Mouse (Mus musculus) forebrain, embryonic 12.5 days (tissue): ENCODE results near the gene Mapkbp1. TPM values are rescaled to one million over a fixed set of nuclear protein-coding genes. Genes with fewer than 3 reads are reported as not detected.

Source experiments
- ATAC-seq: fragments of 200-750 bp; cut with Nextera tagmentation; 2 replicates; pipeline ENCODE4 v1.8.0; 2017; ENCODE audit warnings: moderate TSS enrichment; ENCODE audit not compliant: low FRiP score
- H3K27ac ChIP-seq: fragments of 300-500 bp; sonication (generic); 2 replicates; pipeline ENCODE4 v1.5.1; 2016; ENCODE audit warnings: mild to moderate bottlenecking
- H3K27me3 ChIP-seq: fragments of 300-500 bp; sonication (generic); 2 replicates; pipeline ENCODE4 v1.6.1; 2016; ENCODE audit warnings: mild to moderate bottlenecking
- H3K36me3 ChIP-seq: fragments of 300-500 bp; sonication (generic); replicated peaks from 2 replicates; pipeline ENCODE4 v1.6.1; 2016; ENCODE audit warnings: mild to moderate bottlenecking
- H3K4me1 ChIP-seq: fragments of 300-500 bp; sonication (generic); 2 replicates; pipeline ENCODE4 v1.6.1; 2016
- H3K4me2 ChIP-seq: fragments of 300-500 bp; sonication (generic); 2 replicates; pipeline ENCODE4 v1.6.1; 2016; ENCODE audit warnings: mild to moderate bottlenecking, moderate library complexity
- H3K4me3 ChIP-seq: fragments of 300-500 bp; sonication (generic); replicated peaks from 2 replicates; pipeline ENCODE4 v1.5.1; 2016; ENCODE audit warnings: mild to moderate bottlenecking
- H3K9ac ChIP-seq: fragments of 300-500 bp; sonication (generic); 2 replicates; pipeline ENCODE4 v1.6.1; 2016; ENCODE audit warnings: mild to moderate bottlenecking
- H3K9me3 ChIP-seq: fragments of 300-500 bp; sonication (generic); 2 replicates; pipeline ENCODE4 v1.6.1; 2016
- WGBS: fragments of 180-500 bp; shearing (Covaris S2); methylation state at CpG from one replicate; pipeline ENCODE4 v1.1.7; 2016; 5-methylcytosine and 5-hydroxymethylcytosine counted together
- polyA plus RNA-seq: library from polyadenylated mRNA; unstranded; fragments of >200 nt; fragmentation: Nextera tagmentation; extraction: Ambion mirVana; gene quantifications from 2 replicates; pipeline ENCODE4 v1.2.1, GENCODE M21; 2016

Mapkbp1 gene
- polyA plus RNA-seq, 1 experiment from 2014 or later, result 4.6 TPM

GRCm38 (mm10) chr2:120044676-120045075, 72.2 kb downstream of the Mapkbp1 start:
- whole genome bisulfite sequencing, result 86% methylated on average over 3 of the region's 3 CpGs
- no peak overlapping the region for H3K27ac ChIP-seq
- H3K36me3 ChIP-seq, result peaks cover 36% of the 10 kb centered on the region
- no peaks in the 10 kb centered on the region for H3K27me3 ChIP-seq
- H3K9ac ChIP-seq, result no peak overlapping the region
- no peaks in the 10 kb centered on the region for H3K4me1 ChIP-seq
- H3K9me3 ChIP-seq, result no peaks in the 10 kb centered on the region
- no peak overlapping the region for H3K4me2 ChIP-seq
- no peak overlapping the region for H3K4me3 ChIP-seq
- no peak for ATAC-seq

- Histone ChIP-seq H3K4me1 (no peaks in the 10 kb centered on the region), H3K27me3 (no peaks in the 10 kb centered on the region), H3K36me3 (peaks cover 15% of the 10 kb centered on the region), H3K27ac (no peak overlapping the region), H3K4me2 (no peak overlapping the region), H3K9ac (no peak overlapping the region), H3K4me3 (no peak overlapping the region), H3K9me3 (no peaks in the 10 kb centered on the region)
- no peak for ATAC-seq
- WGBS, result 73% methylated on average over 14 of the region's 14 CpGs
These were observed 74.2 kb downstream of the Mapkbp1 start for GRCm38 (mm10) chr2:120046486-120047310.

- peaks cover 3% of the 10 kb centered on the region; the same call in 1 of the 2 replicates for H3K36me3 ChIP-seq
- H3K4me1 ChIP-seq, result no peaks in the 10 kb centered on the region
- no peak overlapping the region for H3K4me2 ChIP-seq
- H3K27ac ChIP-seq, result no peak overlapping the region
- no peak overlapping the region for H3K4me3 ChIP-seq
- no peaks in the 10 kb centered on the region for H3K9me3 ChIP-seq
- H3K9ac ChIP-seq, result no peak overlapping the region
- WGBS, result 73% methylated on average over 9 of the region's 9 CpGs
- no peak for ATAC-seq
- no peaks in the 10 kb centered on the region for H3K27me3 ChIP-seq
These were observed 75.7 kb downstream of the Mapkbp1 start for GRCm38 (mm10) chr2:120048173-120048572.

- WGBS, result 57% methylated on average over 10 of the region's 10 CpGs
- H3K4me3 ChIP-seq, result no peak overlapping the region
- H3K4me1 ChIP-seq, result no peaks in the 10 kb centered on the region
- H3K27ac ChIP-seq, result no peak overlapping the region
- no peak overlapping the region for H3K4me2 ChIP-seq
- no peak for ATAC-seq
- no peak overlapping the region for H3K9ac ChIP-seq
- no peaks in the 10 kb centered on the region for H3K27me3 ChIP-seq
- no peaks in the 10 kb centered on the region for H3K9me3 ChIP-seq
- H3K36me3 ChIP-seq, result no peaks in the 10 kb centered on the region
These were observed 77.3 kb downstream of the Mapkbp1 start for GRCm38 (mm10) chr2:120049632-120050274.

GRCm38 (mm10) chr2:120051405-120051804, 78.9 kb downstream of the Mapkbp1 start:
- WGBS, result 65% methylated on average over 6 of the region's 6 CpGs
- Histone ChIP-seq H3K4me1 (no peaks in the 10 kb centered on the region), H3K9me3 (no peaks in the 10 kb centered on the region), H3K27ac (no peak overlapping the region), H3K9ac (no peak overlapping the region), H3K36me3 (no peaks in the 10 kb centered on the region), H3K4me2 (no peak overlapping the region), H3K4me3 (no peak overlapping the region), H3K27me3 (no peaks in the 10 kb centered on the region)
- ATAC-seq, result no peak

- no peaks in the 10 kb centered on the region for H3K4me1 ChIP-seq
- ATAC-seq, result no peak
- WGBS, result 89% methylated on average over 12 of the region's 12 CpGs
These were observed 82.5 kb downstream of the Mapkbp1 start for GRCm38 (mm10) chr2:120054771-120055552.

GRCm38 (mm10) chr2:120055923-120056322, 83.4 kb downstream of the Mapkbp1 start:
- Histone ChIP-seq H3K9ac (no peak overlapping the region), H3K4me3 (no peak overlapping the region), H3K27ac (no peak overlapping the region), H3K9me3 (no peaks in the 10 kb centered on the region), H3K4me1 (no peaks in the 10 kb centered on the region), H3K36me3 (no peaks in the 10 kb centered on the region), H3K4me2 (no peak overlapping the region), H3K27me3 (no peaks in the 10 kb centered on the region)
- no peak for ATAC-seq
- 80% methylated on average over 10 of the region's 10 CpGs for WGBS

More at GRCm38 (mm10) chr2:120054771-120055552, 82.5 kb downstream of the Mapkbp1 start:
- H3K4me2 ChIP-seq, result no peak overlapping the region
- H3K27me3 ChIP-seq, result no peaks in the 10 kb centered on the region
- H3K27ac ChIP-seq, result no peak overlapping the region
- no peaks in the 10 kb centered on the region for H3K9me3 ChIP-seq
- no peak overlapping the region for H3K4me3 ChIP-seq
- no peak overlapping the region for H3K9ac ChIP-seq
- H3K36me3 ChIP-seq, result no peaks in the 10 kb centered on the region

GRCm38 (mm10) chr2:120058818-120059217, 86.3 kb downstream of the Mapkbp1 start:
- 84% methylated on average over 4 of the region's 4 CpGs for WGBS
- Histone ChIP-seq H3K36me3 (no peaks in the 10 kb centered on the region), H3K4me2 (no peak overlapping the region), H3K4me1 (no peaks in the 10 kb centered on the region), H3K9me3 (no peaks in the 10 kb centered on the region), H3K4me3 (no peak overlapping the region), H3K27ac (no peak overlapping the region), H3K9ac (no peak overlapping the region), H3K27me3 (no peaks in the 10 kb centered on the region)
- ATAC-seq, result no peak

- WGBS, result 84% methylated on average over 3 of the region's 3 CpGs
- H3K4me2 ChIP-seq, result no peak overlapping the region
- no peak overlapping the region for H3K4me3 ChIP-seq
- H3K36me3 ChIP-seq, result no peaks in the 10 kb centered on the region
- no peaks in the 10 kb centered on the region for H3K9me3 ChIP-seq
- H3K27me3 ChIP-seq, result no peaks in the 10 kb centered on the region
- ATAC-seq, result no peak
- no peak overlapping the region for H3K9ac ChIP-seq
- no peaks in the 10 kb centered on the region for H3K4me1 ChIP-seq
- H3K27ac ChIP-seq, result no peak overlapping the region
These were observed 87.0 kb downstream of the Mapkbp1 start for GRCm38 (mm10) chr2:120059466-120059865.

- no peaks in the 10 kb centered on the region for H3K9me3 ChIP-seq
- H3K9ac ChIP-seq, result no peak overlapping the region
- no peaks in the 10 kb centered on the region for H3K36me3 ChIP-seq
- no peaks in the 10 kb centered on the region for H3K4me1 ChIP-seq
- H3K27me3 ChIP-seq, result no peaks in the 10 kb centered on the region
- 80% methylated on average over 6 of the region's 6 CpGs for WGBS
- no peak overlapping the region for H3K4me2 ChIP-seq
- H3K27ac ChIP-seq, result no peak overlapping the region
- ATAC-seq, result no peak
- no peak overlapping the region for H3K4me3 ChIP-seq
These were observed 87.7 kb downstream of the Mapkbp1 start for GRCm38 (mm10) chr2:120060190-120060589.

- Histone ChIP-seq H3K36me3 (no peaks in the 10 kb centered on the region), H3K9ac (no peak overlapping the region), H3K27ac (no peak overlapping the region), H3K4me3 (no peak overlapping the region), H3K27me3 (no peaks in the 10 kb centered on the region), H3K4me2 (no peak overlapping the region), H3K9me3 (no peaks in the 10 kb centered on the region), H3K4me1 (no peaks in the 10 kb centered on the region)
- no peak for ATAC-seq
- 77% methylated on average over 9 of the region's 9 CpGs for WGBS
These were observed 88.2 kb downstream of the Mapkbp1 start for GRCm38 (mm10) chr2:120060651-120061050.

GRCm38 (mm10) chr2:120062248-120062647, 89.7 kb downstream of the Mapkbp1 start:
- Histone ChIP-seq H3K4me3 (no peak overlapping the region), H3K9me3 (no peaks in the 10 kb centered on the region), H3K4me2 (no peak overlapping the region), H3K9ac (no peak overlapping the region), H3K27ac (no peak overlapping the region), H3K36me3 (no peaks in the 10 kb centered on the region), H3K4me1 (no peaks in the 10 kb centered on the region), H3K27me3 (no peaks in the 10 kb centered on the region)
- no peak for ATAC-seq
- 77% methylated on average over 8 of the region's 8 CpGs for WGBS
